In the genomic region with DNA sequence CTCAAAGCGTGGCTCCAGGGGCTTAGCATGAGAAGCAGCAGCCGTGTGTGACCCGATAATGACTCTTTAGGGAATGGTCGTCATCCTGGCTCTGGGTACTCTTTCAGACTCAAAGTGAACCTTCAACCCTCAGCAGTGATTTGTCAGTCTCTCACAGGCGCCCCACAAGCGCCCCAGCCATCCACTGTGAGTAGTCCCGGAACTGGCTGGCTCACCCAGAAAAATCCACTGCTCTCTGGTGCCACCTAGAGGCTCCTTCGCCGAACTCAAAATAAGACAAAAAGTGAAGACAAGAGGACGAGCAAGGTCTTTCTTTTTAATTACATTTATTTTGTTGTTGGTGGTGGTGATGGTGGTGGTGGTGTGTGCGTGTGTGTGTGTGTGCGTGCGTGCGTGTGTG, we compare ENCODE assay signal across 8 mouse cellular contexts. TPM values are rescaled to one million over a fixed set of nuclear protein-coding genes. Genes with fewer than 3 reads are reported as not detected.
DNase-seq lines count a peak whose midpoint lies in the region; ATAC-seq and TF ChIP-seq lines count a peak whose summit lies in the region.

No protein-coding gene starts in this region.

- DNase-seq in urinary bladder, adult 18-20 months (ENCODE audit: low spot score in 2 of 2): peak; percentile 17 to 52
- DNase-seq in urinary bladder, postnatal 10 days (ENCODE audit: low spot score): no peak
- peak; percentile 82 to 86 for DNase-seq in cerebellum, postnatal 14 days
- DNase-seq in frontal cortex, postnatal 36 days (ENCODE audit: low spot score in 2 of 2): peak; percentile 83 to 86
- DNase-seq in kidney, adult 9 months: peak; percentile 62
- DNase-seq in midbrain, postnatal 0 days (ENCODE audit: low spot score): peak; percentile 77

- WGBS in limb, embryonic 15.5 days: 14% methylated on average over 14 of the region's 14 CpGs
- WGBS in midbrain, postnatal 0 days: 15% methylated on average over 14 of the region's 14 CpGs
- 19% methylated on average over 14 of the region's 14 CpGs for WGBS in stomach, embryonic 16.5 days

- H3K4me2 ChIP-seq in limb, embryonic 15.5 days: 0 out of 2 replicates have a peak overlapping the region, but pooled peaks have one; percentile 17
- H3K4me2 ChIP-seq in midbrain, postnatal 0 days (ENCODE audit: low read depth, low read length, poor library complexity, severe bottlenecking): no peak overlapping the region
- peak overlapping the region; percentile 24; the same call in 1 of the 2 replicates for H3K4me2 ChIP-seq in stomach, embryonic 16.5 days (ENCODE audit: low read depth, low read length)

- H3K9ac ChIP-seq in limb, embryonic 15.5 days: no peak overlapping the region
- H3K9ac ChIP-seq in midbrain, postnatal 0 days (replicated peaks; ENCODE audit: low read length, poor library complexity, severe bottlenecking): no peak overlapping the region
- no peak overlapping the region for H3K9ac ChIP-seq in stomach, embryonic 16.5 days (ENCODE audit: low read length)

- no peaks in the 10 kb centered on the region for H3K36me3 ChIP-seq in limb, embryonic 15.5 days
- H3K36me3 ChIP-seq in midbrain, postnatal 0 days (ENCODE audit: insufficient read depth, low read length): no peaks in the 10 kb centered on the region
- no peaks in the 10 kb centered on the region for H3K36me3 ChIP-seq in stomach, embryonic 16.5 days (ENCODE audit: control insufficient read depth, insufficient read depth, low read length)

- H3K4me3 ChIP-seq in limb, embryonic 15.5 days: peak overlapping the region; percentile 12; the same call in 1 of the 2 replicates
- H3K4me3 ChIP-seq in midbrain, postnatal 0 days (ENCODE audit: low read depth, low read length): no peak overlapping the region
- H3K4me3 ChIP-seq in stomach, embryonic 16.5 days (replicated peaks; ENCODE audit: low read length): no peak overlapping the region

- TF ChIP-seq CTCF in midbrain, postnatal 0 days (IDR thresholded peaks at IDR 0.05): peak; percentile 88

- H3K9me3 ChIP-seq in limb, embryonic 15.5 days: no peaks in the 10 kb centered on the region
- H3K9me3 ChIP-seq in midbrain, postnatal 0 days (ENCODE audit: low read length): no peaks in the 10 kb centered on the region
- no peaks in the 10 kb centered on the region for H3K9me3 ChIP-seq in stomach, embryonic 16.5 days (replicated peaks; ENCODE audit: control insufficient read depth, low read length)

- no peaks in the 10 kb centered on the region for H3K27me3 ChIP-seq in limb, embryonic 15.5 days
- no peaks in the 10 kb centered on the region for H3K27me3 ChIP-seq in midbrain, postnatal 0 days (ENCODE audit: insufficient read depth, low read length)
- H3K27me3 ChIP-seq in stomach, embryonic 16.5 days (ENCODE audit: control insufficient read depth, insufficient read depth, low read length): no peaks in the 10 kb centered on the region

- no peak for ATAC-seq in limb, embryonic 15.5 days (ENCODE audit: insufficient number of reproducible peaks, low FRiP score, low TSS enrichment, low read depth)
- no peak for ATAC-seq in midbrain, postnatal 0 days (ENCODE audit: low FRiP score)
- no peak for ATAC-seq in stomach, embryonic 16.5 days (ENCODE audit: insufficient read depth, low FRiP score)

- no peak overlapping the region for H3K27ac ChIP-seq in limb, embryonic 15.5 days
- no peak overlapping the region for H3K27ac ChIP-seq in midbrain, postnatal 0 days (ENCODE audit: low read depth, low read length)
- H3K27ac ChIP-seq in stomach, embryonic 16.5 days (ENCODE audit: low read length): no peak overlapping the region

- H3K4me1 ChIP-seq in limb, embryonic 15.5 days: no peaks in the 10 kb centered on the region
- no peaks in the 10 kb centered on the region for H3K4me1 ChIP-seq in midbrain, postnatal 0 days (ENCODE audit: insufficient read depth, low read length)
- no peaks in the 10 kb centered on the region for H3K4me1 ChIP-seq in stomach, embryonic 16.5 days (ENCODE audit: control insufficient read depth, insufficient read depth, low read length)

RNA-seq across cellular contexts. Expression of a gene that starts 18.0 kb away (rescaled TPM):
- 0.05 and 0.15 TPM in 2 replicates for polyA plus RNA-seq in limb, embryonic 15.5 days (2015; fragmentation: Nextera tagmentation; extraction: Ambion mirVana)
- 22.7 and 29.1 TPM in 2 replicates for total RNA-seq in midbrain, postnatal 0 days (2014; rRNA removed)
- 5.2 and 6.1 TPM in 2 replicates for polyA plus RNA-seq in midbrain, postnatal 0 days (2015; fragmentation: Nextera tagmentation; extraction: Ambion mirVana)
- 0.39 and 0.42 TPM in 2 replicates for polyA plus RNA-seq in stomach, embryonic 16.5 days (2015; fragmentation: Nextera tagmentation; extraction: Ambion mirVana)

RNA-seq across cellular contexts. Expression of a gene that starts 37.1 kb away (rescaled TPM):
- polyA plus RNA-seq in limb, embryonic 15.5 days (2015; fragmentation: Nextera tagmentation; extraction: Ambion mirVana): 29.7 and 29.8 TPM in 2 replicates
- total RNA-seq in midbrain, postnatal 0 days (2014; rRNA removed): 15.5 and 15.9 TPM in 2 replicates
- 11.9 and 12.0 TPM in 2 replicates for polyA plus RNA-seq in midbrain, postnatal 0 days (2015; fragmentation: Nextera tagmentation; extraction: Ambion mirVana)
- polyA plus RNA-seq in stomach, embryonic 16.5 days (2015; fragmentation: Nextera tagmentation; extraction: Ambion mirVana): 27.8 and 30.6 TPM in 2 replicates

RNA-seq across cellular contexts. Expression of a gene that starts 48.6 kb away (rescaled TPM):
- polyA plus RNA-seq in limb, embryonic 15.5 days (2015; fragmentation: Nextera tagmentation; extraction: Ambion mirVana): 432 and 441 TPM in 2 replicates
- 183 and 191 TPM in 2 replicates for total RNA-seq in midbrain, postnatal 0 days (2014; rRNA removed)
- polyA plus RNA-seq in midbrain, postnatal 0 days (2015; fragmentation: Nextera tagmentation; extraction: Ambion mirVana): 287 and 295 TPM in 2 replicates
- 421 and 484 TPM in 2 replicates for polyA plus RNA-seq in stomach, embryonic 16.5 days (2015; fragmentation: Nextera tagmentation; extraction: Ambion mirVana)
